Comparison of ENCODE assay signal across 8 mouse cellular contexts in genomic region chr13:104285031-104285431, GRCm38 (mm10). TPM values are rescaled to one million over a fixed set of nuclear protein-coding genes. Genes with fewer than 3 reads are reported as not detected.
DNase-seq lines count a peak whose midpoint lies in the region; ATAC-seq and TF ChIP-seq lines count a peak whose summit lies in the region.

No protein-coding gene starts in this region.

- H3K79me2 ChIP-seq in heart, adult 2 months (replicated peaks; ENCODE audit: control insufficient read depth, insufficient read depth, low read length), result no peaks in the 10 kb centered on the region

- peak in 1 of 2 experiments; percentile 13 for DNase-seq in heart, adult 2 months
- DNase-seq in heart, adult 11 months, result no peak
- peak; percentile 83 for DNase-seq in MN1 (ENCODE audit: low spot score)
- peak; percentile 78 for DNase-seq in embryonic facial prominence, embryonic 14.5 days (ENCODE audit: low spot score)
- DNase-seq in liver, embryonic 11.5 days (ENCODE audit: low spot score), result no peak
- DNase-seq in naive thymus-derived CD4-positive, alpha-beta T cell, adult 2 months (ENCODE audit: low read depth), result peak; percentile 70
- no peak for DNase-seq in ovary, adult 18-20 months (ENCODE audit: low spot score)

- TF ChIP-seq CTCF in heart, adult 2 months (IDR thresholded peaks at IDR 0.05), result peak; percentile 87

- no peaks in the 10 kb centered on the region for H3K27me3 ChIP-seq in heart, adult 2 months (ENCODE audit: control insufficient read depth, insufficient read depth, low read length)
- no peaks in the 10 kb centered on the region for H3K27me3 ChIP-seq in embryonic facial prominence, embryonic 14.5 days (replicated peaks; ENCODE audit: control insufficient read depth, insufficient read depth, low read length)
- H3K27me3 ChIP-seq in hindbrain, embryonic 13.5 days, result no peaks in the 10 kb centered on the region
- no peaks in the 10 kb centered on the region for H3K27me3 ChIP-seq in liver, embryonic 11.5 days (replicated peaks; ENCODE audit: control insufficient read depth, insufficient read depth, low read length)

- no peaks in the 10 kb centered on the region for H3K4me1 ChIP-seq in heart, adult 2 months (ENCODE audit: control insufficient read depth, insufficient read depth, low read length)
- no peaks in the 10 kb centered on the region for H3K4me1 ChIP-seq in embryonic facial prominence, embryonic 14.5 days (ENCODE audit: control insufficient read depth, insufficient read depth, low read length)
- peaks cover 29% of the 10 kb centered on the region for H3K4me1 ChIP-seq in hindbrain, embryonic 13.5 days (replicated peaks)
- H3K4me1 ChIP-seq in liver, embryonic 11.5 days (replicated peaks; ENCODE audit: control insufficient read depth, insufficient read depth, low read length), result peaks cover 13% of the 10 kb centered on the region

- H3K9ac ChIP-seq in heart, adult 2 months (ENCODE audit: low read depth, low read length), result no peak overlapping the region
- H3K9ac ChIP-seq in embryonic facial prominence, embryonic 14.5 days (ENCODE audit: low read depth, low read length), result no peak overlapping the region
- no peak overlapping the region for H3K9ac ChIP-seq in hindbrain, embryonic 13.5 days
- H3K9ac ChIP-seq in liver, embryonic 11.5 days (ENCODE audit: low read depth, low read length), result no peak overlapping the region

- peak overlapping the region; percentile 90 for H3K27ac ChIP-seq in heart, adult 2 months
- H3K27ac ChIP-seq in embryonic facial prominence, embryonic 14.5 days (replicated peaks; ENCODE audit: low read depth, low read length), result peak overlapping the region; percentile 82; the same call in 1 of the 2 replicates
- no peak overlapping the region for H3K27ac ChIP-seq in hindbrain, embryonic 13.5 days
- H3K27ac ChIP-seq in liver, embryonic 11.5 days (ENCODE audit: low read depth, low read length), result no peak overlapping the region

- peaks cover 5% of the 10 kb centered on the region for H3K36me3 ChIP-seq in heart, adult 2 months (ENCODE audit: control insufficient read depth, insufficient read depth, low read length)
- H3K36me3 ChIP-seq in embryonic facial prominence, embryonic 14.5 days (ENCODE audit: control insufficient read depth, insufficient read depth, low read length), result no peaks in the 10 kb centered on the region
- H3K36me3 ChIP-seq in hindbrain, embryonic 13.5 days, result no peaks in the 10 kb centered on the region
- H3K36me3 ChIP-seq in liver, embryonic 11.5 days (ENCODE audit: control insufficient read depth, insufficient read depth, low read length), result no peaks in the 10 kb centered on the region

- no peak for ATAC-seq in embryonic facial prominence, embryonic 14.5 days (ENCODE audit: low read depth)
- ATAC-seq in hindbrain, embryonic 13.5 days (ENCODE audit: low FRiP score), result no peak
- 0 out of 2 replicates have a peak, but pooled peaks have one; percentile 26 for ATAC-seq in liver, embryonic 11.5 days (replicated peaks; ENCODE audit: low FRiP score)

- peak overlapping the region; percentile 62; the same call in 1 of the 2 replicates for H3K4me2 ChIP-seq in embryonic facial prominence, embryonic 14.5 days (ENCODE audit: low read depth, low read length)
- H3K4me2 ChIP-seq in hindbrain, embryonic 13.5 days, result peak overlapping the region; percentile 67; the same call in 1 of the 2 replicates
- peak overlapping the region; percentile 82 for H3K4me2 ChIP-seq in liver, embryonic 11.5 days

- TF ChIP-seq EP300 in heart, adult 2 months (IDR thresholded peaks at IDR 0.05; ENCODE audit: insufficient read depth, low read depth, low read length), result no peak

- H3K9me3 ChIP-seq in embryonic facial prominence, embryonic 14.5 days (ENCODE audit: control insufficient read depth, low read length), result no peaks in the 10 kb centered on the region
- no peaks in the 10 kb centered on the region for H3K9me3 ChIP-seq in hindbrain, embryonic 13.5 days
- no peaks in the 10 kb centered on the region for H3K9me3 ChIP-seq in liver, embryonic 11.5 days (ENCODE audit: control insufficient read depth, low read length)

- intact Hi-C loops in heart, adult 2 months (cut with DNase I), result loop anchor here (1.0 to 5.0 kb wide), 4 partner anchors 108 to 656 kb away; partner anchors contain the start of genes Trappc13 and Trim23

- peak overlapping the region; percentile 67; the same call in 1 of the 2 replicates for H3K4me3 ChIP-seq in heart, adult 2 months
- 0 out of 2 replicates have a peak overlapping the region, but pooled peaks have one; percentile 39 for H3K4me3 ChIP-seq in embryonic facial prominence, embryonic 14.5 days (ENCODE audit: low read depth, low read length)
- no peak overlapping the region for H3K4me3 ChIP-seq in hindbrain, embryonic 13.5 days
- H3K4me3 ChIP-seq in liver, embryonic 11.5 days (ENCODE audit: low read depth, low read length), result peak overlapping the region; percentile 64

- no peak for TF ChIP-seq POLR2A in heart, adult 2 months (IDR thresholded peaks at IDR 0.05; ENCODE audit: insufficient read depth, low read depth, low read length)

- 1% methylated on average over 2 of the region's 2 CpGs for WGBS in heart, adult 2 months
- 3% methylated on average over 2 of the region's 2 CpGs for WGBS in embryonic facial prominence, embryonic 14.5 days
- WGBS in hindbrain, embryonic 13.5 days, result 0% methylated on average over 2 of the region's 2 CpGs
- 4% methylated on average over 2 of the region's 2 CpGs for WGBS in liver, embryonic 11.5 days

RNA-seq across cellular contexts. Expression of gene Adamts6, which starts 2.6 kb away (rescaled TPM):
- 1 to 10 TPM; 3.3 to 3.6 TPM for total RNA-seq in heart, adult 2 months (2021)
- polyA plus RNA-seq in heart, adult 2 months (2012; rRNA removed), result 1.2 and 2.5 TPM in 2 replicates
- 3.1 and 4.5 TPM in 2 replicates for polyA plus RNA-seq in embryonic facial prominence, embryonic 14.5 days (2014; fragmentation: Nextera tagmentation; extraction: Ambion mirVana)
- polyA plus RNA-seq in hindbrain, embryonic 13.5 days (2015; fragmentation: Nextera tagmentation; extraction: Ambion mirVana), result 1.6 and 1.8 TPM in 2 replicates
- polyA plus RNA-seq in liver, embryonic 11.5 days (2014; fragmentation: Nextera tagmentation; extraction: Ambion mirVana), result 0.82 and 0.95 TPM in 2 replicates

RNA-seq across cellular contexts. Expression of gene Ppwd1, which starts 56.4 kb away (rescaled TPM):
- 1 to 10 TPM; 6.3 to 6.8 TPM for total RNA-seq in heart, adult 2 months (2021)
- 1.3 and 3.7 TPM in 2 replicates for polyA plus RNA-seq in heart, adult 2 months (2012; rRNA removed)
- polyA plus RNA-seq in embryonic facial prominence, embryonic 14.5 days (2014; fragmentation: Nextera tagmentation; extraction: Ambion mirVana), result 11.9 and 13.1 TPM in 2 replicates
- 9.0 and 9.6 TPM in 2 replicates for polyA plus RNA-seq in hindbrain, embryonic 13.5 days (2015; fragmentation: Nextera tagmentation; extraction: Ambion mirVana)
- 17.0 and 18.4 TPM in 2 replicates for polyA plus RNA-seq in liver, embryonic 11.5 days (2014; fragmentation: Nextera tagmentation; extraction: Ambion mirVana)

RNA-seq across cellular contexts. Expression of gene Cenpk, which starts 56.6 kb away (rescaled TPM):
- under 1 TPM; 0.29 to 0.32 TPM for total RNA-seq in heart, adult 2 months (2021)
- not detected in 2 replicates for polyA plus RNA-seq in heart, adult 2 months (2012; rRNA removed)
- 52.3 and 53.4 TPM in 2 replicates for polyA plus RNA-seq in embryonic facial prominence, embryonic 14.5 days (2014; fragmentation: Nextera tagmentation; extraction: Ambion mirVana)
- 16.6 and 18.6 TPM in 2 replicates for polyA plus RNA-seq in hindbrain, embryonic 13.5 days (2015; fragmentation: Nextera tagmentation; extraction: Ambion mirVana)
- 94.9 and 100.0 TPM in 2 replicates for polyA plus RNA-seq in liver, embryonic 11.5 days (2014; fragmentation: Nextera tagmentation; extraction: Ambion mirVana)

Comparison
In these comparisons a context has a peak if more than half of its experiments do, and no peak if none do; other contexts are left out.
1. DNase-seq: peak in MN1 (single experiment), embryonic facial prominence, embryonic 14.5 days (single experiment) and naive thymus-derived CD4-positive, alpha-beta T cell, adult 2 months (single experiment); none in heart, adult 11 months (single experiment), liver, embryonic 11.5 days (single experiment) and ovary, adult 18-20 months (single experiment).
2. H3K27ac ChIP-seq: peak in heart, adult 2 months (single experiment) and embryonic facial prominence, embryonic 14.5 days (single experiment); none in hindbrain, embryonic 13.5 days (single experiment) and liver, embryonic 11.5 days (single experiment).
3. RNA of gene Cenpk, which starts 56.6 kb away (polyA plus RNA-seq): 94.9 to 100.0 TPM in liver, embryonic 11.5 days, 52.3 to 53.4 TPM in embryonic facial prominence, embryonic 14.5 days and 16.6 to 18.6 TPM in hindbrain, embryonic 13.5 days; not detected in heart, adult 2 months; every median in the first group is over 10 times any median in the second.
4. Peak in every context shown above with its lines, with median percentiles within 50 percentile points of each other: H3K4me2 ChIP-seq.